Mouse (Mus musculus) cortical plate, adult 2 months (tissue): ENCODE measurements around the gene Cyp2e1. TPM values are rescaled to one million over a fixed set of nuclear protein-coding genes. Genes with fewer than 3 reads are reported as not detected.

Experiments used
- H3K27ac ChIP-seq: fragments of 200-500 bp; 2 replicates; pipeline ENCODE4 v1.5.1; 2012; ENCODE audit warnings: low read length, control low read depth, inconsistent platforms; ENCODE audit not compliant: insufficient read depth
- H3K4me1 ChIP-seq: fragments of 200-500 bp; 2 replicates; pipeline ENCODE4 v1.6.1; 2011; ENCODE audit warnings: low read length; ENCODE audit not compliant: control insufficient read depth, insufficient read depth
- H3K4me3 ChIP-seq: fragments of 200-500 bp; 2 replicates; pipeline ENCODE4 v1.5.1; 2011; ENCODE audit warnings: mild to moderate bottlenecking, low read length, control low read depth; ENCODE audit not compliant: insufficient read depth
- CTCF ChIP-seq: fragments of 200-500 bp; IDR thresholded peaks from 2 replicates; pipeline ENCODE4 v1.5.1; 2011; ENCODE audit warnings: mild to moderate bottlenecking, control low read depth, low read length; ENCODE audit not compliant: insufficient read depth; ENCODE audit errors: extremely low read depth
- POLR2A ChIP-seq: fragments of 200-500 bp; IDR thresholded peaks from 2 replicates; pipeline ENCODE4 v1.6.1; 2011; ENCODE audit warnings: mild to moderate bottlenecking, low read length, control low read depth; ENCODE audit not compliant: insufficient read depth; ENCODE audit errors: extremely low read depth
- polyA plus RNA-seq: library from polyadenylated mRNA; depleted of rRNA; stranded (reverse); fragments of >200 nt; gene quantifications from 2 replicates; pipeline ENCODE4 v1.2.3, GENCODE M21; 2012; rRNA removed

Gene Cyp2e1
- polyA plus RNA-seq, 1 experiment, result 0.15 TPM

DNA sequence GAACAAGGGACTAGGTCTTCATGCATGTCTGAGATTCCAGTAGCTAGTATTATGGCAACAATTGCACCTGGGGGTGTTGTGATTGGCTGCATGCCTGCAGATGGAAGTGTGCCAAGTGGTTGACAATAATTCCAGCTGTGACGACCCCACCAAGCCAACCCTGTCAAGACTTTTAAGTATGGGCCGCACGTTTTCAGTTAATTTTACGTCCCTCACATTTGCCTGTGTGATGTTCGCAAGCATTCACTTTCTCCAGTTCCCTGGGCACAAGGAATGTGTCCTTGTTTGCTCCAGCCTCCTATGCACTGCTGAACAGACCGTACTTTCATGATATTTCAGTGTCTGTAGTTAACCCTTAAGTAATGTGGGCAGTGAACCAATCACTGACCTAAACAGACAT, 39.1 kb downstream of the Cyp2e1 start:
- H3K4me1 ChIP-seq, result no peaks in the 10 kb centered on the region
- TF ChIP-seq CTCF (no peak), POLR2A (no peak)
- no peak overlapping the region for H3K4me3 ChIP-seq
- H3K27ac ChIP-seq, result no peak overlapping the region

DNA sequence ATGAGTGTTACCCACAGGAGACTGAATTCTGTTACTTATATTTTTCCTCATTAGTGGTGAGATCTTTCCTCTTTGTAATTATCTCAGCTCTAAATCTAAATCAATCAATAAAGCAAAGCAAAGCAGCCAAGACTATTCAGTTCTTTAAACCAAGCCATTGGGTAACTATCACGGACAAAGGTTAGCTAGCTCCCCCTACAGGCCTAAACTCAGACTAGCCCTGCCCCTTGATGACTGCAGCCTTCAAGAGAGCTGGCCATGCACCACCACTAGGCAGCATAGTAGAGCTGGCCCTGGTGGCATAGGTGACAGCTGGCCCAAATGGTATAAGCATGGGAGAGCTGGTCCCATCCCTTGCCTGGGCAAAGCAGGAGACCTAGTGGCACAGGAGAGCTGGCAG, 42.2 kb downstream of the Cyp2e1 start:
- TF ChIP-seq POLR2A (no peak), CTCF (peak; percentile 80)
- Histone ChIP-seq H3K27ac (no peak overlapping the region), H3K4me3 (no peak overlapping the region), H3K4me1 (no peaks in the 10 kb centered on the region)

DNA sequence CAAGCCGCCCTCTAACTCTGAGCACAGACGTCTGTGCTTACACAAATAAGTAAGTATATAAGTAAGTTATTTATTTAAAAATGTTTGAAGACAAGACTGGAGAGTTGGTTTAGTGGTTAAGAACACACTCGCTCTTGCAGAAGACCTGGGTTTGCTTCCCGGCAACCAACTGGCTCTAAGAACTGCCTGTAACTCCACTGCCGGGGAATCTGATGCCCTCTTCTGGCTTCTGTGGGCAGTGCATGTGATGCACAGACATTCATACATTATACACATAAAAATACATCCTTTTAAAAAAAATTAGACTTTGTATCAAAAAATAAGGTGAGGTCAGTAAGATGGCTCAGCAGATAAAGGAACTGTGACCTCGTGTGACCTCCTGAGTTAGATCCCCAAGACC, 47.0 kb downstream of the Cyp2e1 start:
- TF ChIP-seq CTCF, result peak; percentile 16; the same call in 1 of the 2 replicates
- no peak for TF ChIP-seq POLR2A
- no peak overlapping the region for H3K27ac ChIP-seq

DNA sequence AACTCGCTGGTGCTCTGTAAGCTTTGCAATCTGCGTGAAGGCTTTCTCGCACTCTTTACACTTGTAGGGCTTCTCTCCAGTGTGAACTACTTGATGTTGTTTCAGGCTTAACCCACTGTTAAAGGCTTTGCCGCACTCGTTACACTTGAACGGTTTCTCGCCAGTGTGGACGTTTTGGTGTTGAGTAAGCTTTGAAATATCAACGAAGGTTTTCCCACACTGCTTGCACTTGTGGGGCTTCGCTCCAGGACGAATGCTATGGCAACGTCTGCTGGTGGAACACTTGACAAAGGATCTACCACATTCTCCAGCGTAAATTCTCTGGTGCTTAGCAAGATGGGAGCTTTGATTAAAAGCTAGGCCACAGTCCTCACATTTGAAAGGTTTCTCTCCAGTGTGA, 48.2 kb downstream of the Cyp2e1 start:
- Histone ChIP-seq H3K4me3 (no peak overlapping the region), H3K4me1 (no peaks in the 10 kb centered on the region; the same call in 1 of the 2 replicates), H3K27ac (no peak overlapping the region)
- no peak for TF ChIP-seq CTCF
- no peak for TF ChIP-seq POLR2A

More for the DNA sequence above, 47.0 kb downstream of the Cyp2e1 start:
- Histone ChIP-seq H3K4me3 (no peak overlapping the region), H3K4me1 (no peaks in the 10 kb centered on the region; the same call in 1 of the 2 replicates)

GRCm38 (mm10) chr7:140812850-140813249, 49.3 kb downstream of the Cyp2e1 start:
- H3K27ac ChIP-seq, result no peak overlapping the region
- H3K4me1 ChIP-seq, result peaks cover 1% of the 10 kb centered on the region
- no peak overlapping the region for H3K4me3 ChIP-seq
- TF ChIP-seq POLR2A (no peak), CTCF (no peak)

DNA sequence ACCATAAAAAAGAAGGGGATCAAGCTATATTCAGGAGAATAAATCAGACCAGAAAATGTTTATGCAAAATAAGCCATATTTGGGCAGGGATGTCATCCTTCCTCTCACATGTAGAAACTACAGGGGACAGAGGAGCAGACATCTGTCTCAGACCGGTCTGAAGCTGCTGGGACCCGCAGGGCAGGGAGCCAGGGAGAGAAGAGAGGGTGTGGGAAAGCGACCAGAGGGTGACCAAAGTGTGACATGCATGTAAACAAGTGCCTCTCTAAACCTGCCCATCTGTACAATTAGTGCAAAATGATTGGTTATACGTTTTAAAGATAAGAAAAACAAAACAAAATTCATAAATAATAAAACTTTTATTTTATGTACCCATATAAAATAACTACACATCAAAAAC, 56.6 kb downstream of the Cyp2e1 start:
- TF ChIP-seq CTCF (no peak), POLR2A (no peak)
- Histone ChIP-seq H3K27ac (no peak overlapping the region), H3K4me3 (no peak overlapping the region), H3K4me1 (peaks cover 3% of the 10 kb centered on the region)

GRCm38 (mm10) chr7:140821305-140821652, 57.7 kb downstream of the Cyp2e1 start:
- Histone ChIP-seq H3K27ac (peak overlapping the region; percentile 57; the same call in 1 of the 2 replicates), H3K4me1 (peaks cover 3% of the 10 kb centered on the region), H3K4me3 (peak overlapping the region; percentile 61)
- no peak for TF ChIP-seq POLR2A
- no peak for TF ChIP-seq CTCF

- Histone ChIP-seq H3K4me3 (peak within 1 kb of the TSS; percentile 61), H3K27ac (peak within 1 kb of the TSS; percentile 57), H3K4me1 (peaks cover 3% of the 10 kb centered on the region)
- TF ChIP-seq POLR2A (peak; percentile 85), CTCF (no peak)
Measured at GRCm38 (mm10) chr7:140821653-140822329, 58.3 kb downstream of the Cyp2e1 start, which contains the start of gene Zfp941. Zfp941 (minus strand) TSS chr7:140822178.

- Histone ChIP-seq H3K27ac (no peak overlapping the region), H3K4me1 (peaks cover 5% of the 10 kb centered on the region)
- TF ChIP-seq CTCF (no peak), POLR2A (no peak)
Measured at GRCm38 (mm10) chr7:140822731-140823130, 59.2 kb downstream of the Cyp2e1 start.

More at GRCm38 (mm10) chr7:140822731-140823130, 59.2 kb downstream of the Cyp2e1 start:
- no peak overlapping the region for H3K4me3 ChIP-seq

Other genes with a start within 250 kb of the Cyp2e1 start
- not detected in 2 replicates for gene Olfr538, start 195.9 kb upstream of the Cyp2e1 start, polyA plus RNA-seq
- gene Olfr46, start 162.5 kb upstream of the Cyp2e1 start, polyA plus RNA-seq, result 0.02 and 0.08 TPM in 2 replicates
- gene Olfr61, start 134.8 kb upstream of the Cyp2e1 start, polyA plus RNA-seq, result not detected in 2 replicates
- not detected in 2 replicates for gene Olfr53, start 117.3 kb upstream of the Cyp2e1 start, polyA plus RNA-seq
- gene Olfr539, start 103.8 kb upstream of the Cyp2e1 start, polyA plus RNA-seq, result 0.04 and 0.11 TPM in 2 replicates
- not detected in 2 replicates for gene Olfr45, start 81.8 kb upstream of the Cyp2e1 start, polyA plus RNA-seq
- gene Olfr541, start 66.5 kb upstream of the Cyp2e1 start, polyA plus RNA-seq, result not detected in 2 replicates
- gene Syce1, start 24.1 kb downstream of the Cyp2e1 start, polyA plus RNA-seq, result 0.74 and 1.0 TPM in 2 replicates
- gene Zfp941, start 58.4 kb downstream of the Cyp2e1 start, polyA plus RNA-seq, result 17.5 and 21.4 TPM in 2 replicates
- 3.4 and 4.1 TPM in 2 replicates for gene Urah, start 71.3 kb downstream of the Cyp2e1 start, polyA plus RNA-seq
- gene Scgb1c1, start 81.8 kb downstream of the Cyp2e1 start, polyA plus RNA-seq, result not detected in 2 replicates
- gene Odf3, start 84.1 kb downstream of the Cyp2e1 start, polyA plus RNA-seq, result 0.32 and 0.46 TPM in 2 replicates
- 0.19 and 0.46 TPM in 2 replicates for gene Gm45785, start 92.6 kb downstream of the Cyp2e1 start, polyA plus RNA-seq
- gene Ric8a, start 93.2 kb downstream of the Cyp2e1 start, polyA plus RNA-seq, result 79.5 and 89.3 TPM in 2 replicates
- gene Bet1l, start 93.8 kb downstream of the Cyp2e1 start, polyA plus RNA-seq, result 34.3 and 38.3 TPM in 2 replicates
- gene Psmd13, start 118.2 kb downstream of the Cyp2e1 start, polyA plus RNA-seq, result 96.6 and 103 TPM in 2 replicates
- gene Sirt3, start 118.6 kb downstream of the Cyp2e1 start, polyA plus RNA-seq, result 153 and 158 TPM in 2 replicates
- 1.2 and 1.3 TPM in 2 replicates for gene Cox8b, start 136.7 kb downstream of the Cyp2e1 start, polyA plus RNA-seq
- 0.44 and 0.54 TPM in 2 replicates for gene Nlrp6, start 157.2 kb downstream of the Cyp2e1 start, polyA plus RNA-seq
- 8.0 and 8.5 TPM in 2 replicates for gene Pgghg, start 177.7 kb downstream of the Cyp2e1 start, polyA plus RNA-seq
- gene Ifitm5, start 186.6 kb downstream of the Cyp2e1 start, polyA plus RNA-seq, result 0.15 TPM in 1 of 2 replicates, not detected in the other
- gene Gm45717, start 192.2 kb downstream of the Cyp2e1 start, polyA plus RNA-seq, result not detected in 2 replicates
- gene Ifitm2, start 192.2 kb downstream of the Cyp2e1 start, polyA plus RNA-seq, result 47.7 and 48.0 TPM in 2 replicates
- gene Ifitm1, start 203.5 kb downstream of the Cyp2e1 start, polyA plus RNA-seq, result 22.0 and 28.5 TPM in 2 replicates
- 50.4 and 59.6 TPM in 2 replicates for gene Ifitm3, start 247.0 kb downstream of the Cyp2e1 start, polyA plus RNA-seq